Mouse (Mus musculus): Measurements from ENCODE around the gene Vac14.

- TF ChIP-seq TAL1 (IDR thresholded peaks at IDR 0.05; ENCODE audit: low read length) (no peak), GATA1 (IDR thresholded peaks at IDR 0.05; ENCODE audit: low read length) (no peak)
Observed at GRCm38 (mm10) chr8:110617801-110618358, 505 bp upstream of the Vac14 start.
